Mouse (Mus musculus) cerebellum, adult 2 months (tissue): ENCODE measurements at regions not wholly inside any gene's neighbourhood (a gene's known extent, or its start where the extent isn't known, plus 50 kb on each side); places are given as distances from the start of the nearest gene placed in this dataset.

Source experiments
- CTCF ChIP-seq: fragments of 200-500 bp; IDR thresholded peaks from 2 replicates; pipeline ENCODE4 v1.5.1; 2011; ENCODE audit warnings: low read depth, mild to moderate bottlenecking, control low read depth, low read length, moderate library complexity, borderline replicate concordance; ENCODE audit not compliant: insufficient read depth
- POLR2A ChIP-seq: fragments of 200-500 bp; IDR thresholded peaks from 2 replicates; pipeline ENCODE4 v1.6.1; 2011; ENCODE audit warnings: low read length, control low read depth, borderline replicate concordance; ENCODE audit not compliant: insufficient read depth

- TF ChIP-seq CTCF: no peak
- TF ChIP-seq POLR2A: no peak
Measured at GRCm38 (mm10) chr13:99671747-99672146, 155.4 kb upstream of the Map1b start.
